Mouse (Mus musculus): ENCODE data around the gene Pald1. TPM values are rescaled to one million over a fixed set of nuclear protein-coding genes. Genes with fewer than 3 reads are reported as not detected.

Pald1 gene
- total and polyA plus RNA-seq, 3 experiments, result 2.9 to 6.4 TPM; not detected in 1

DNA sequence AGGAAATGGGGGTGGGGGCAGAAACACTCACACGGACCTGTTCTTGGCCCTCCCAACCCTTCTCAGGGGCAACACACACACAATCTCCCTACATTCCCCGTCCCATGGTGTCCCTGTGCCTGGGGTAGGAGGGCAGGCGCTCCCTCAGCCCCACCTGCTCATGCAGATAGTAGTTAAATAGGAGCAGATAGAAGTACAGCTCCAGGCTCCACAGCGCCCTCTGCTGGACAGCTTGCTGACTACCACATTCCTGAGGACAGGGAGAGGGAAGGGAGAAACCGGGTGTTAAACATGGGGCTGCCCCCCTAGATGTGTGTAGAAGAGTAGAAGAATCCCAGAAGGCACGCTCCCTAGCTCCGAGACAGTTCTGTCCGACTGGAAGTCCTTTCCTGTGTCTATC lies 39.4 kb downstream of the Pald1 start:
- no peak overlapping the region for H3K9ac ChIP-seq (ENCODE audit: control insufficient read depth, low read depth, low read length, poor library complexity, severe bottlenecking)
- H3K27ac ChIP-seq (ENCODE audit: control insufficient read depth, low read depth, low read length), result no peak overlapping the region
- H3K36me3 ChIP-seq (ENCODE audit: control insufficient read depth in 1 of 2, insufficient read depth in 2 of 2, low read length in 2 of 2), result no peaks in the 10 kb centered on the region
- no peaks in the 10 kb centered on the region for H3K9me3 ChIP-seq (replicated peaks; ENCODE audit: insufficient read depth, low read length)
- no peaks in the 10 kb centered on the region for H3K27me3 ChIP-seq (ENCODE audit: control insufficient read depth in 1 of 2, insufficient read depth in 2 of 2, low read length in 2 of 2)
- TF ChIP-seq HCFC1 (IDR thresholded peaks at IDR 0.05; ENCODE audit: low read depth, low read length) (no peak), EP300 (IDR thresholded peaks at IDR 0.05; ENCODE audit: low read depth in 1 of 2, low read length in 2 of 2) (no peak), SIN3A (IDR thresholded peaks at IDR 0.05; ENCODE audit: low read length) (no peak), TCF12 (IDR thresholded peaks at IDR 0.05; ENCODE audit: low read depth, low read length) (no peak), POLR2AphosphoS5 (IDR thresholded peaks at IDR 0.05; ENCODE audit: borderline replicate concordance, low read depth, low read length) (no peak), NELFE (IDR thresholded peaks at IDR 0.05; ENCODE audit: low read depth, low read length) (no peak), TAL1 (IDR thresholded peaks at IDR 0.05; ENCODE audit: low read length) (no peak), MAFK (IDR thresholded peaks at IDR 0.05; ENCODE audit: borderline replicate concordance, low read depth, low read length) (no peak), USF1 (IDR thresholded peaks at IDR 0.05; ENCODE audit: low read depth, low read length) (0 out of 2 replicates have a peak, but pooled peaks have one; percentile 18), CTCF (IDR thresholded peaks at IDR 0.05 in 2 of 3, conservative IDR thresholded peaks at IDR 0.05 in 1 of 3; ENCODE audit: control insufficient read depth in 1 of 3, insufficient read depth in 1 of 3, low read depth in 2 of 3, low read length in 3 of 3, poor library complexity in 1 of 3, severe bottlenecking in 1 of 3) (peak; percentile 76 to 92 (median 91)), SMC3 (IDR thresholded peaks at IDR 0.05; ENCODE audit: low read depth, low read length) (peak; percentile 53), RAD21 (IDR thresholded peaks at IDR 0.05; ENCODE audit: low read depth, low read length) (peak; percentile 23)
- peak; percentile 71 for DNase-seq (ENCODE audit: low read depth, low spot score)
- H3K4me1 ChIP-seq (ENCODE audit: control insufficient read depth in 1 of 2, insufficient read depth in 2 of 2, low read length in 2 of 2), result no peaks in the 10 kb centered on the region
- no peak overlapping the region for H3K4me3 ChIP-seq (ENCODE audit: control insufficient read depth in 1 of 2, insufficient read depth in 1 of 2, low read depth in 2 of 2, low read length in 2 of 2)
- no peaks in the 10 kb centered on the region for H3K79me2 ChIP-seq (ENCODE audit: control insufficient read depth, insufficient read depth, low read length, poor library complexity)

DNA sequence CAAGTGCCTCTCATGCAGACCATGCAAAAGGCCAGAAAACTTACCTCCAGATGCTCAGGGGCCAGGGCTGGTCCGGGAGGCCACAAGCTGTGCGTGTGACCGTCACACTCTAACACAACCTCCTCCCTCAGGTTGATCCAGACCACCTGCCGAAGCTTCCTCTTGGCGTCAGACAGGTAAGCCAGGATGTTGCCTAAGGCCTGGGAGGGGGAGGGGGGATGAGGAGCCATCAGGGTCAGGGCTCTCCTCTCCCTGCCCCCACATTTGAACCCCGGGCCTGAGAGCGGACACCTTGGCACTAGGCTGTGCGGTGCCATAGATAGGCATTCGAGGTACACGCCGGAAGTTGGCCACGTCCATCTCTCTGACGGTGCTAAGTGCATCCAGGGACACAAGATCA lies 40.6 kb downstream of the Pald1 start:
- no peak overlapping the region for H3K9ac ChIP-seq (ENCODE audit: control insufficient read depth, low read depth, low read length, poor library complexity, severe bottlenecking)
- no peaks in the 10 kb centered on the region for H3K27me3 ChIP-seq (ENCODE audit: control insufficient read depth in 1 of 2, insufficient read depth in 2 of 2, low read length in 2 of 2)
- TF ChIP-seq USF1 (IDR thresholded peaks at IDR 0.05; ENCODE audit: low read depth, low read length) (no peak), POLR2AphosphoS5 (IDR thresholded peaks at IDR 0.05; ENCODE audit: borderline replicate concordance, low read depth, low read length) (no peak), TAL1 (IDR thresholded peaks at IDR 0.05; ENCODE audit: low read length) (no peak), GABPA (IDR thresholded peaks at IDR 0.05; ENCODE audit: low read depth, low read length) (no peak), ELF1 (IDR thresholded peaks at IDR 0.05; ENCODE audit: low read depth, low read length) (no peak), CHD2 (IDR thresholded peaks at IDR 0.05; ENCODE audit: low read length) (no peak), SMC3 (IDR thresholded peaks at IDR 0.05; ENCODE audit: low read depth, low read length) (no peak), USF2 (IDR thresholded peaks at IDR 0.05; ENCODE audit: borderline replicate concordance in 1 of 2, insufficient read depth in 1 of 2, low read depth in 1 of 2, low read length in 2 of 2) (no peak), ZNF384 (IDR thresholded peaks at IDR 0.05; ENCODE audit: low read depth, low read length) (no peak), RCOR1 (IDR thresholded peaks at IDR 0.05; ENCODE audit: low read depth, low read length) (no peak), SIN3A (IDR thresholded peaks at IDR 0.05; ENCODE audit: low read length) (no peak), MXI1 (IDR thresholded peaks at IDR 0.05; ENCODE audit: low read depth, low read length) (no peak), MAZ (IDR thresholded peaks at IDR 0.05; ENCODE audit: low read depth, low read length) (no peak), RAD21 (IDR thresholded peaks at IDR 0.05; ENCODE audit: low read depth, low read length) (no peak), CTCF (IDR thresholded peaks at IDR 0.05 in 2 of 3, conservative IDR thresholded peaks at IDR 0.05 in 1 of 3; ENCODE audit: control insufficient read depth in 1 of 3, insufficient read depth in 1 of 3, low read depth in 2 of 3, low read length in 3 of 3, poor library complexity in 1 of 3, severe bottlenecking in 1 of 3) (no peak)
- no peak overlapping the region for H3K4me3 ChIP-seq (ENCODE audit: control insufficient read depth in 1 of 2, insufficient read depth in 1 of 2, low read depth in 2 of 2, low read length in 2 of 2)
- no peak overlapping the region for H3K27ac ChIP-seq (ENCODE audit: control insufficient read depth, low read depth, low read length)
- H3K36me3 ChIP-seq (ENCODE audit: control insufficient read depth in 1 of 2, insufficient read depth in 2 of 2, low read length in 2 of 2), result no peaks in the 10 kb centered on the region
- no peak for DNase-seq (ENCODE audit: low read depth, low spot score)
- H3K9me3 ChIP-seq (replicated peaks; ENCODE audit: insufficient read depth, low read length), result no peaks in the 10 kb centered on the region
- H3K4me1 ChIP-seq (ENCODE audit: control insufficient read depth in 1 of 2, insufficient read depth in 2 of 2, low read length in 2 of 2), result no peaks in the 10 kb centered on the region
- H3K79me2 ChIP-seq (ENCODE audit: control insufficient read depth, insufficient read depth, low read length, poor library complexity), result no peaks in the 10 kb centered on the region

Measured in MEL (cell line).